Mouse (Mus musculus) spleen, embryonic (tissue): Measurements from ENCODE around the gene Eef1akmt2.

Experiments used
- CTCF ChIA-PET: fragments of 350-600 bp; sonication (Branson Sonifier 250); formaldehyde crosslinking; loops from one replicate; lab custom pipeline; 2022; lab: Charles Lee

Gene Eef1akmt2

DNA sequence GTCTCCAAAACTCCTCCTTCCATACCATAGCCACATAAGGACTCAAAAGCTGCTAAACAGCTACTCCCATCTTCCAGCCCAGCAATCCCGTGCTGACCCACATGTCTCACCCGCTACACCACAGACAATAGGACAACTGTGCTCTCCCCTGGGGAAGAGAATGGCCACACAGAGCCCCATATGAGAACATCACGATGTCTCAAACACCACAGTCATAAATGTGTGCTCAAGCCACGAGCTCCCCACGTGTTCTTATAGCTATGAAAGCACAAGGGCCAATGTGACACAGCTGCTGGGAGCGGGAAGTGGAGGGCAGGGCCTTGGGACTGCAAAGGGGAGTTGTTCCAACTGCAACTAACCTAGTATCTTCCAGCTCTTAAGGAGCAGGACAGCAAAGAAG is 59.0 kb downstream of the Eef1akmt2 start:
- CTCF ChIA-PET = interaction anchor here (0.6 kb wide), 1 partner anchor 143 kb away, joined by 4 read pairs; no protein-coding TSS in a partner anchor

DNA sequence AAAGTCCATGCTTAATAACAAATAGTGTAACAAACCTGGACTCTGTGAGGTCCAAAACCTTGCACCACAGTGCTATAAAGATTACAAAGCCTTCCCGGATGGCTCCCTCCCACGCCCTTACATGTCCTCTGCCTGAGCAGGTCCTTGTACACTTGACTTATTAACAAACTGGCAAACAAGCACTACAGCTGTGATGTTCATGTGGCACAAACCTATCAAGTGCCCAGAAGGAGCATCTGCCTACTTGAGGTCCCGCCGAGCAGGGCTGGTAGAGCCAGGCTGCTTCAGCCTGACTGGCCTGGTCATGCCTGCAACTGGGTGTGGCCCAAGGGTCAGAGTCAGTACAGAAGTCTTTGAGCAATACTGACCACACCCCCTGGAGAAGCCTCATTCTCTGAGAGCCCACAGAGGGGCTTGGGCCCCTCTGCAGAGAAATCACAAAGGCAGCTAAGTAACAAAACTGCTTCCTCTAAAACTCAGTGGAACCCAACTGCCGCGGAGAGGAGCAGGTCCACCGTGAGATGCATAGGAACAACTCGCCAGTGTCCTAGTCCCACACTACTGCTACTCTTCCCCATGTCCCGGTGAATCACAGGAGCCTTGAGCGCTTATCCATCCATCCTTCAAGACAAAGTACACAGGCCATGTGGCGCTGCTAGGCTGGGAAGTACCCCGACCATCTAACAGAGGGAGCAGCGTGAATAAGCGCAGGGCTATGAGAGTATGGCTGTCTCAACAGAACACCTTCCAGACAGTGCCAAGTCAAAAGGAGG is 61.8 kb downstream of the Eef1akmt2 start:
- CTCF ChIA-PET = no interaction called here

DNA sequence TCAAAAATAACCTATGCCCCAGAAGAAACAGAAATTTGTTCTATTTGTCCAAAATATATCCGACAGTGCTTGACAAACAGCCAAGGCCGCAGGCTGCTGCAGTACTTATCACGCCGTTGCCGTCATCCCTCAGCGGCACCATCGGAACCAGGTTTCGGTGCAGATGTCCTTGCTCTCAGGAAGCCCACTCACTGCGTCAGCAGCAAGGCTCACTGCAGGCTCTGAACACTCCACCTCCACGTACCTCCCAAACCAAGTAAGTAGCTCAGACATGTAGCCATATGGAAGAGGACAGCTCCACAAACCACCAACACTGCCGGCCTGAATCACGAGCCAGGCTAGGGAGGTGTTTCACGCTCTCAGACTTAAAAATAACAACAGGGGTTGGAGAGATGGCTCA is 63.6 kb downstream of the Eef1akmt2 start:
- CTCF ChIA-PET = no interaction called here

DNA sequence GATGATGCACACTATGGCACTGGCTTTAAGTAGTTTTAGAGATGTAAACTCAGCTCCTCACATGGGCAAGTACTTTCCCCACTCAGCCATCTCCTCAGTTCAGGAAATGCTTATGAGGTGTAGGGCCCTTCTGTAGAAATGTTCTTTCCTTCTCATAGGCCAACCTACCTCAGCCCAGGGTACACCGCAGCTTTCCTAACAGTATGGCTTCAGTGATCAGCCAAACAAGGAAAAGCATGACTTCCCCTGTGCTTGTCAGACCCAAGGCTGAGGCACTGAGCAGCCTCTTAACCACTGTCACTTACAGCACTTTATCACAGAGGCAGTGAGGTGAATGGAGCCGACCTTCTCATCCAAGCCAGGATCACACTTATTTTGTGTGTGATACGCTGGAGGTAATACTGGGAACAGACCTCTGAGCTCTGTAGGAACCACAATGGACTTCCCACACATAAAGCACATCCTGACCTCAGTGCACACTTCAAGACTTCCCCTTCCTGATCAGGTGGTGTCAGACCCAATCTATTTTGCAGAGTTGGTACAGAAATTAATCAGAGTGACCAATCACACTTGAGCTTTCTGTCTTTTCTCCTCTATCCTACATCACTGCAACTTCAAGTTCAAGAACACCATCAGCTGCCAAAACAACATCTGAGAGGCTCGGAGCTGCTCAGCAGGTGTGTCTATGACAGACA is 64.8 kb downstream of the Eef1akmt2 start:
- CTCF ChIA-PET = no interaction called here

DNA sequence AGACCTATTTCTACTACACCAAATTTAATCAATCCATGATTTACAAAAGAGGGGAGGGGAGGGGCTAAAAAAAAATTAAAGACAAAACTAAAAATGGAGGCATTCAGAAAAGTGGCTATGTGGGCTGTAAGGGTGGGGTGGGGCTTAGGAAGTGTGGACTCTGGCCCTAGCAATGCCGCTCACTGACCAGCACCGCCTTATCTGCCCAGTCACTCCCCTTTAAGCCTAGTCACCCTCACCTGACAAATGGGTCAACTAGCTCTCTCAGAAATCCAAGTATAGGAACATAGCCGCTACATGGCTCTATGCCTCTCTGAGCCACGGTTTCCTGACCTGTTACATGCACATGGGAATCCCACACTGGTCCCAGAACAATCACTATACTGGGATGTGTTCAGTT is 65.5 kb downstream of the Eef1akmt2 start:
- CTCF ChIA-PET = no interaction called here

DNA sequence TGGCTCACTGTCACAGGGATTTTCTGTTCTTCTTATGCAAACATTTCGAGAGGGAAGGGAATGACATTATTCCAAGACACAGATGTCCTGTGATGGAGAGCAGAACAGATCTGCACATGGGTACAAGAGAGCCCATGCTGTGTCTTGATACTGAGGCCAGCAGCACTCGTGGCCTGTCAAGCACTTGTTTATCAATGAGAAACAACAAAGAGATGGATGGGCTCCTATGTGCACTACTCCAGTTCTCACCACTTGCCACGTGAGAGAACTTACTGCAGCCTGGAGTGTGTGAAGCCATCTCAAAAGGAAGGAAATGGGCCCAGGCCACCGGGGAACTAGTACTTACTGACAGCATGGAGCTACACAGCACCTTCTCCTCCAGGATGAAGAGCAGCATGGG is 66.0 kb downstream of the Eef1akmt2 start:
- CTCF ChIA-PET = interaction anchor here (1.0 to 1.1 kb wide), 2 partner anchors 26 to 87 kb away, joined by 3 to 4 read pairs; no protein-coding TSS in a partner anchor

DNA sequence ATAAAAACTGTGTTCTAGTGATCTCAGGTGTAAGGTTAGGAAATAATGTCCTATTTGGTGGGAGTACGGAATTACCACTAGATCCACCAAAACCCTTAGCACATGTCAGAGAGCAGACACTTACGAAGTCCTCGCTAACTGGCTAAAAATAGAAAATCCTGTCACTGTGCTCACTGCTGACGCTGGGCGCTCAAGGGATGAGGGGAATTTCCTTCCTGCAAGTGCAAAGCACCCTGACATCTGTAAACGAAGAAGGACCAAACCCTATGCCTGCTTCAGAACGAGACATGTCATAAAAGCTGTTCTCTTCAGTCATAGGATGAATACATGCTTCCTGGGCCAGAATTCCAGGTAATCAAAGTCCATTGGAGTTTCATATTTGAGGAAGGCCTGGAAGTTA is 66.5 kb downstream of the Eef1akmt2 start:
- CTCF ChIA-PET = interaction anchor here (0.5 to 1.1 kb wide), 3 partner anchors 26 to 100 kb away, joined by 3 to 7 read pairs (median 4); no protein-coding TSS in a partner anchor

DNA sequence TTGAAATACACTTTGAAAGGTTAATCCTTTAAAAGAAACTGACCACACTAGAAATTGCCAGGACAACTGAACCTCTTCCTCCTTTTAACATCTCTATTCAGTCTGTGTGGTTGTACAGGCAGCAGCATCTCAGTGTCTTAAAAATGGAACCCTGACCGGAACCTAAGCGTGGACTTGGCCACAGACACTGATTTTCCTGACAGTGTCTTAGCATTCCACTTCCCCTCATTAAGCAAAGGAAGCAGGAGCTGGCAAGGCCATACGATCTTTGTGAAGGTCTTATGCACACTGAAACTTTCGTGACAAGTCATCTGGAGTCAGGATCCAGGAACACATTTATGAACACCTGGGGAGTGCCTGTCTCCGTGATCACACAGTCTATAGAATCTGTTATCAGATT is 68.4 kb downstream of the Eef1akmt2 start:
- CTCF ChIA-PET = interaction anchor here (1.0 kb wide), 1 partner anchor 17 kb away, joined by 7 read pairs; no protein-coding TSS in a partner anchor

DNA sequence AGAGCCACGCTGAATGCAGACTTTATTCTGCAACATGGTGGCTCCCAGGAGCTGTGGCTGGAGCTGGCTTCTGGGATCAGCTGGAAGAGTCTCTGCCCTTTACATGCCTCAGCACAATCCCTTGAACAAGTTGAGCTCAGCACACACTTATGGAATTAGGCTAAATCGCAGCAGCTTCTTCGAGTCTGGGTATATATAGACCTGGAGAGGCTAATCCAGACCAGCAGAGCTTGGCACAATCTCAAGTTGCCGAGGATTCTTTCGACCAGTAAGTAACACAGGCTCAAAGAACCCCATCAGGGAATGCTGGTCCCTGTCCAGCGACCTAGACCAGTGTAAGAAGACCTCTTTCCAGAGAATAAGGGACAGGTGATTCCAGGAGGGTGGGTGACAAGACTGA is 70.6 kb downstream of the Eef1akmt2 start:
- CTCF ChIA-PET = no interaction called here

DNA sequence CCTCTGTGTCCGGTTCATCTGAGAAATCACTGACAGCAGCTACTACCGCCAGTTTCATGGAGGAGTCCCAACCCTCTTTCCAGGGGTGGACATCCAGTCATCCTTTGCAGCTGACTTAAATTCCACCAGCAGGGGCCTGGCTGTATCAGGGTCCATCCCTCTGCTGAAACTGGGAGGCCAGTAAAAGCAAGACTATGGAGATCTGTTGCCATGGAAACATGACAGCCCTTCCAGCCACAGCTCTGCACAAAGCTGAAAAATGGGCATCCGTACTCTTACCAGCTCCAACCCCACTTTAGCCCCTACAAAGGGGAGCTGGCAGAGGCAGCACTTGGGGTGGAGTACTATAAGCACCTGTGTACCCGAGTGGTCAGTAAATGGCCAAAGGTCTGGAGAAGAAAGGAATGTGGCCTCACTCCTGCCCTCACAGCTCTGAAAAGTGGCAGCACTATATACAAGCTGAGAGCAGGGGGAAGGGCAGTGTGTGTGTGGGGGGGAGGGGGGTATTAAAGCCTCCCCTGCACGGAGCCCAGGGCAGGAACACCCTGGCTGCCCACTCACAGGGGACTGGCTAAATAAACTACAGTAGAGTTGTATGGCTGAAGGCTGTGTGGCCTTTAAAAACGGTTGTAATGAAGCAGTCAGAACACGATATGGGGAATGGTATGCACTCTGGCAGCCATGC is 71.2 kb downstream of the Eef1akmt2 start:
- CTCF ChIA-PET = no interaction called here

DNA sequence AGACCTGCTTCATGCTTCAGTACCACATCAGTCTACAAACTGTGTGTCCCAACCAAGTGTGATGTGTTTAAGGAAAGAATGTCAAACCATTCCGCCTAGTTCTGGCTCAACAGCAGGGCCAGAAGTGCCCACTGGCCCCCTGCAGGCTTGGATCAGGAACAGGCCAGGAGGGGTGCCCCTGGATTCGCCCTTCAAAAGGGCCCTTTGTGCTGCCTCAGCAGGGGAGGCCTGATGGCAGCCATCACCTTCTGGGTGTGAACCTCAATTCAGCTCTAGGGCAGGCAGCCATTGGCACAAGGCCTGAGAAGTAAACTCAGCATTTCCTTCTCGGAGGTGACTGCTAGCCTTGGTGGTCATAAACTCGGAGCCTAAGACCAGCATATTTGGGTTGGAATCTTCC is 71.9 kb downstream of the Eef1akmt2 start:
- CTCF ChIA-PET = no interaction called here

DNA sequence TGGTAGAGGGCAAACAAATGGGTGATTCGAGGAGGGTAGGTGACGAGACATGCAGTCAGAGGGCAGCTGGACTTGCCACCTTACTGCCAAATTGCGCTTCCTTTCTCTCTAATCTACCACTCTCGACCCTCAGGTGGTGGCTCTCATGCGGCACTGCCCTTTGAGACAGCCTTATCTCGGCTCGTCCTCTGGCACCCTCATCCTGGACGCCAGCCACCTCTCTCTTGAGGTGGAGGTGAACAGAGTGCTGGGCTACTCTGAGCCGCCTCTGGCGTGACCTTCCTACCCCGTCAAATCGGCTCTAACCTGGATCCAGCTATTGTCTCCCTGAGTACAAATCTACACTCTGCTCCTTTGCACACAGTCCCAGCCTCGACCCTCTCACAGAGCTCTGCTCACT is 73.8 kb downstream of the Eef1akmt2 start:
- CTCF ChIA-PET = no interaction called here

DNA sequence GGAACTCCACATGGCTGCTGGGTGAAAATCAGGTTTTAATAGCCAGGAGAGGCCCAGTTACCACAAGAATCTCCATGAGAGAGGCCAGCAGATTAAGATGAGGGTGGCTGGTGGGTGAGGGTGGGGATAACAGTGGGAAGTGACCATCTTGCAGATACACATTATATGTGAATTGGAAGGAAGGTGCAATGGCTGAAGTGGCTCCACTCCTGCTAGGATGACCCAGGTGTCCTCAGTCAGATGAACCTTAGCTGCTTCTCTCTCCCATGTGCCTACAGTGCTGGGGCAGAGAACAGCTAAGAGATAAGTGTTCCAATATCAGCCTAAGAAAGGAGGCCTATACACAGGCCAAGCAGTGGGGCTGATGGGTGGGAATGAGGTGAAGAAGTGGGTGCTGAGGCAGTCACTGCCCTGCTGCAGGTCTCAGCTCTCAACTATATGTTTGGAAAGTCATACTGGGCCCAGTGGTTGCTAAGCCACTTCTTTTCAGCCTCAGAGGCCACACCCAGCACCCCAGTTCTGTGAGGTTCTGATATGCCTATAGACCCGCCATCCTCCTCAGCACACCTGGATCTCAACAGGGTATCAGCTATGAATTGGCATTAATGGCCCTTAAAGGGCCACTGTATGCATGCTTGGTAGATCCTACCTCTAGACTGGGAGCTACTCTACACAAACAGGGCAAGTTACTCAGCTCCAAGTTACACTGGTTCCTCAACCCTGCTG is 74.6 kb downstream of the Eef1akmt2 start:
- CTCF ChIA-PET = interaction anchor here (0.8 kb wide), 1 partner anchor 43 kb away, joined by 3 read pairs; no protein-coding TSS in a partner anchor
